Mouse (Mus musculus) CD4-positive helper T cell, adult 2 months (primary cell): ENCODE measurements around the gene Gadd45a.
A peak's percentile ranks its signal among the peaks of the same experiment; 100 is the strongest.
"Not testable (repeated sequence)": the region's sequence is repeated elsewhere in the genome, so short reads cannot be mapped to it uniquely, and the experiment has no call there.

Experiments used
- DNase-seq: peaks from one replicate; pipeline ENCODE4 v3.0.0-alpha.2; 2012; ENCODE audit warnings: low read depth, missing footprints, low spot score

Gadd45a gene

DNA sequence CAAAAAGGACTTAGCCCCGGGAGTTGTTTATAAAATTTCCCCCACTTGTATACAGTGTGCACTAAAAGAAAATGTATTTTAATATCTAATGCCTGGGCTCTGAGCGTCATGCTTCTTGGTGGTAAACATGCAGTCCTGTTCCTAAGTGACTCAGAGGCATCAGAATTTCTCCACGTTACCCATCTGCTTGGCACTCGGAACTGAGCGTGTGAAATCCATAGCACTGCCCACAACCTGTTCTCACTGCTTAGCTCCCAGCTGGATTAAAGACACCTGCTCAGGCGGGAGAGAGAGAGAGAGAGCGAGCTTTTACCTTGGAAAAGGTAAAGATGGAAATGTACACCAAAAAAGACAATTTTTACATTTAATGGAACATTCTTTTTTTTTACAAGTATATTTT, 18.3 kb downstream of the Gadd45a start:
- DNase-seq: not testable (repeated sequence)

- no peak for DNase-seq
Observed at GRCm38 (mm10) chr6:67018365-67018764, 18.9 kb downstream of the Gadd45a start.

DNA sequence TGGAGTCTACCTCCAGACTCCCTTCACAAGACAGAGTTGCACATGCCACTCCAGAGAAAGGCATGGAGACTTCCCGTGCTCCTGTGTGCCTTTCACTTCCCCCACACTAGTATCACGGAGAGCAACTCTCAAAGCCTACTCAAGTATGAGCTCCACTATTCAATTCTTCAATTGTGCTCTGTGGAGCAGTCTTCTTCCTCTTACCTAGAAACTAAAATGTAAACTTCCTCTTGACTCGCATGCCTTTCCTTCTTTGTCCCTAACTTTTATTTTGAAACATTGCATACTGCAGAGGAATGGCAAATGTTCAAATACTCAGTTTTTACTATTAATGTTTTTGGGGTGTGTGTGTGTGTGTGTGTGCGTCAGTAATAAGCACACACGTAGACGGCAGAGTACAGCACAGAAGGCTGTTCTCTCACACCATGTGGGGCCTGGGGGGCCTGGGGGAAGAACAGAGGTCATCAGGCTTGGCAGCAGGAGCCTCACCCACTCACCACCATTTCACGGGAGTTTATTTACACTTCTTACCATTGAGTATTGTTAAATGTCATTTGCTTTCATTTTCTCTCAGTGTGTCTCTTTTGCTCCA, 20.6 kb downstream of the Gadd45a start:
- DNase-seq: no peak

DNA sequence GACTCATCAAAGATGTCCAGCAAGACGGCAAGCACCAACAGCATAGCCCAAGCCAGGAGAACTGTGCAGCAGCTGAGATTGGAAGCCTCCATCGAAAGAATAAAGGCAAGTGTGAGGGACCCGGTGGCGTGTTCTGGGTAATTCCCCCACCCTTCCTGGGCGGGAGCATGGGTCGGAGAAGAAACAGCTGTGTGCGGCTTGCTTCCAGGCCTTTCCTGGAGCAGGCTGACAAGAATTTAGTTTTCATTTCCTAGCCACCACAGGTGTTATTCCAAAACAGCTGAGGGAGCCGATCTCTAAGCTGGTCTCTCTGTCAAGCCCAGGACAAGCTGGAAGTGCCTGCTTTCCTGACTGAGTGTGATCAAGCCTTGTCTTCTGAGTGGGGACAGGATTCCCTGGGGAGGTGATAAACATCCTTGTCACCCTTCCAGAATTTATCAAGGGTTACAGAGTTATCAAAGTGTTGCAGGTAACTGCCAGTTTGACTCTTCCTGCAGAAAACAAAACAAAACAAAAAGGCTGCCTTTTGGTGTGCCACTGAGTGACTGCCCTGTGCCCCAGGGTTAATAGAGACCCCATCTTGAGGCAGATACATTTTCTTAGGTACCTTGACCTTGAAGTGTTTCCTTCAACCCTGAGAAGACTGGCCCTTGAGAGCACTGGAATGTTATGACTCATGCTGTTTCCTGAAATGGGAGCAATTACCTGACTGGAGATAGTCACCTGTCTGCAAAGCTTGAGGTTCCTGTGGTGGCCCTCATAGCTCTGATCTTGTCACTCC, 21.3 kb downstream of the Gadd45a start:
- no peak for DNase-seq

DNA sequence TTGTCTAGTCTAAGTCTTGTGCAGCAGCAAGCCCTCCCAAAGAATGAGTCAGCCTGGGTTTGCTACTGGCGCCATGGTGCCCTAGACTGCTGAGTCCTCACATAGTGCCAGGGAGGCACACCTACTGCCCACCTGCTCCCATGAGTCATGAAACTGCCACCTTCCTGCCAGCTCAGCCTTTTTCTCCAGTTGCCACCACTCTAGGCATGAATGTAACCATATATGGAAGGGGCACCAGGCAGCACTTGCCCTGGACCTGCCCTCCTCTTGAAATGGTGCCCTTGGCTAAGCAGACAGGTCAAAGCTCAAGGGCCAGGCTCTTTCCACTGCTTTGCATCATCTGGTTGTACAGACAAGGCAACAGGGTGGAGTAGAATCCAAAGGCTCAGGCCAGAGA, 22.6 kb downstream of the Gadd45a start:
- peak; percentile 24 for DNase-seq

DNA sequence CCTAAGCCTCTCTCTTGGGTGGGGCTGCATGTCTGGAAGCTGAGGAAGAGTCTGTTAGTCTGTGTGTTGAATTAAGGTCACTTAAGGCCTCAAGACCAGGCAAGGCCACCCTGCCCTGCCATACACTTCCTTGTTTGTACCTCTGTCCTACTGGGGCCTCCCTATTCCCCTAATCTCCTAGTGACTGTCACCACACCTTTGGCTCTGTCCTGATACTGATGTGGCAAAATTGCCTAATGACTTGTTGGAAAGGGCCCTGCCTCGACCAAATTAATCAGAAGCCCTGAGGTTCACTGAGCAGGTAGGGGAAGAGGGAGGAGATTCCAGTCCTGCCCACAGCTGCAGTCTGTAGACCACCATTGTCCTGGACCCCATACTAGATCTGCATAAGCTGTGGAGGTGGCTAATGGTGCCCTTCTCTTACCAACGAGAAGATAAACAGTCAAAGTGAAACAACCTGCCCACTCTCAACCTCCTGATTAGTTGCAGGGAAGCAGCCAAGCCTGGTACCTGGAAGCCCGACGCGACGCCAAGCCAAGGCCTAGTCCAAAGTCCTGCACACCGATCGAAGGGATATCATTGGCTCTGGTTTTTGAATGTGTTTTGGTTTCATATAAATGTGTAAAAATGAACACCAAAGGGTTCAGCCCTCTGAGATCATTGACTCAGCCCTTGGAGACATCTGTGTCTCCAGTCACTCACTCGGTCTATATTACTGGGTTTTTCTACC, 23.1 kb downstream of the Gadd45a start:
- DNase-seq: no peak

DNA sequence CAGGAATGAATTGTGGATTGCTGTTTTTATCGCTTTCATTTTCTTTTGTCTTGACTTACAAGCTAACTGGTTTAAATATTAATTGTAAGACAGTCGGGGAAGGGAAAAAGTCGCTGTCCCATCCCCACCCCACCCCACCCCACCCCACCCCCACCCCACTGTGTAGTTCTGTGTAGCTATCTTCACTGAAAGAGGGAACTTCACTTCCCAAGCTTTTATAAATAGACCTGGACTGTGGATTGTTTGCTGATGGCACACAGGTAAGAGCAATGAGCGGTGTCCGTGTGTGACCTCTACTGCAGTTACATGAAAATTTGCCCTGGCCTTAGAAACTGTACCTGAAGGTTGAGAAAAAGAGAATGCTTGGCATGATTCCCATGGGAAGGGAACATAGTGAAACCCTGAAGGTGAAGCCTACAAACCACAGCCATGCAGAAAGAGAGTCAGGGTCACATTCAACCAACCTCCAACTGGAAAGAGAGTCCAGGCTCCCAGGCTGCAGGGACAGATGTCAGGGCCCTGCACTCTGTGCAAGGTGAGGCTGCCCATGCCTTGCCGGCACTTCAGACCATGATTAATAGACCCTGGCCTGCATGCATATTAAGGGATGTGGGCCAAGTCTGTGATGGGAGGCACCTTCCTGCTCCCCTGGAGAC, 23.8 kb downstream of the Gadd45a start:
- no peak for DNase-seq

GRCm38 (mm10) chr6:67011217-67011518, 26.1 kb downstream of the Gadd45a start:
- DNase-seq: no peak

- DNase-seq: no peak
Observed at GRCm38 (mm10) chr6:67010370-67011216, 26.7 kb downstream of the Gadd45a start.

DNA sequence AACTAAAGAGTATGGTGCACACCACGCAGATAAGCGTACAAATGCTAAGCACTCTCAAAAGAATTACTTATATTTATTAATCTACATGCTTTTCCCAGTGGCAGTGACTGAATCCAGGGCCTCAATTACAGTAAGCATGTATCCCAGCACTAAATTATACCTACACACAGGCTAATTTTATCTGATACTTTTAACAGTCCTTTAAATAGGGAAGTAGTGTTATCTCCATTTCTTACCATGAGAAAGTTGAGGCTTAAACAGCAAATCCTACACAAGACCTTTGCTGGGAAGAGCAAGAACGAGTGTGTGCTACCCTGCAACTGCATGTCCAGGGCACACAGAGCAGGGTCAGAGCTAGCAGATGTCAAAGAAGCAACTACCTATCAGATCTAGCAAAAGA, 27.4 kb downstream of the Gadd45a start:
- no peak for DNase-seq

- DNase-seq: no peak
Observed at GRCm38 (mm10) chr6:66999800-67000199, 37.5 kb downstream of the Gadd45a start.

DNA sequence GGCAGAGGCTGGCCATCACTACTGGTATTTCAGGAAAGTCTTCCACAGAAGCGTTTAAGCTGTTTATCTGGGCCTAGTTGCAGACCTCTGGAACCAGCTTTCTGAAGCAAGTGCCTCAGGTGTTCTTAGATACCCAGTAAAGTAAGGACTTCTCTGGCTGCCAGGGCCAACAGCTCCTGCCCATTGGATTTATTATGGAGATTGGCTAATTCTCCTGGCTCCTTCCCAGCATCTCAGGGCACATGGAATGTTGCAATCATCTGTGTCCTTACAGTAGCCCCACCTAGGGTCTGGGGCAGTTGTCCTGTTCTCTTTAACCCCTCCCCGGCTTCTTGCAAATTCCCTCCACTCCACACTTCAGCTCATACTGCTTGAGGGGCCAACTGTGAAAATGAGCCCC, 38.6 kb downstream of the Gadd45a start:
- no peak for DNase-seq

- no peak for DNase-seq
Observed at GRCm38 (mm10) chr6:66996257-66996656, 41.0 kb downstream of the Gadd45a start.

DNA sequence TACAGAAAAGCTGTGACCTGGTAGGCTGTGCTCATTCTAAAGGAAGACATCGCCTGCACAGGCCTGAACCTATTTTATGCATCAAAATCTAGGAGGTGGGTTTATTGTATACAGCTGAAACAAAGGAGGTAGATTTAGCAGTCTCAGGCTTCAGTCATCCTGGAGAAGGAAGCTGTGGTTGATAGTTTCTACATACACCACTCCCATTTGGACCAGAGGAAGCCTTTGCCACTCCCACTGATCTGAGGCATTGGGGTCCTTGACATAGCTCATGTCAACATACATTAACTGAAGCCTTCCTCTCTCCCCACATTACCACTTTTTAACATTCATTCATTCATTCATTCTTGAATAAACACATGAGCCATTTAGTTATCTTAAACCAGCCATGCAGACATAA, 41.4 kb downstream of the Gadd45a start:
- no peak for DNase-seq

DNA sequence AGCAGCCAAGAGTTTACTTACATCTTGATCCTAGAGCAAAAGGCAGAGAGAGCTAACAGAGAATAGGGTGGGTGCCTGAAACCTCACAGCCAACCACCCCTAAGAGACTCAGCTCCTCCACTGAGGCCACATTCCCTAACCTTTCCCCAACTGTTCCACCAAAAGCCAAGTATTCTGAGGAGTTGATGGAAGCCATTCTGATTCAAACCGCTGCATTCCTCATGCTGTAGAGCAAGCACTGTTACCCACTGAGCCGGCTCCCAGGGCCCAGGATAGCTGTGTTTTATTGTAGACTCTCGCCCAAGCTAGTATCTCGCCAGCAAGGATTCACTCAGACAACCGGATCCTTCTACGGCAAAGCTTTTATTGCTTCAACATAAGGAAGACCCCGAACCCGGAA, 42.3 kb downstream of the Gadd45a start:
- DNase-seq: no peak

DNA sequence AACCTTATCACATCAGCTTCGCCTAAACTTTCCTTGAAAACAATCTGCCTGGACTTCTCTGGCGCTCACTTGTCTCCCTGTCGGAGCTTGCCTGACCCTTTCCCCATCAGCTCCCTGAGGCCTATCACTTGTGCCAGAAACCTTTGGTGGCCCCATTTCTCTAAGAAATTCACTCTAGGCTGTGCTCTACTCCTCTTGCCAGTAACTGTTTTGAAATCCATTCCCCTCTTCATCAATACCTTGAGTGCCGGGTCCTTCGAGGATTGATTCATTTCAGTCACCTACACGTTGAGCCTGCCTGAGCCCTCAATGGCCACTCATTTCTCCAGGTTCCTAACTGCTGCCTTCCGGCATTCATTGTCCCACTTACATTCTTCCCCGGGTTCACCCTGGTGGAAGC, 44.5 kb downstream of the Gadd45a start:
- no peak for DNase-seq

- no peak for DNase-seq
Observed at GRCm38 (mm10) chr6:66992232-66992631, 45.0 kb downstream of the Gadd45a start.

DNA sequence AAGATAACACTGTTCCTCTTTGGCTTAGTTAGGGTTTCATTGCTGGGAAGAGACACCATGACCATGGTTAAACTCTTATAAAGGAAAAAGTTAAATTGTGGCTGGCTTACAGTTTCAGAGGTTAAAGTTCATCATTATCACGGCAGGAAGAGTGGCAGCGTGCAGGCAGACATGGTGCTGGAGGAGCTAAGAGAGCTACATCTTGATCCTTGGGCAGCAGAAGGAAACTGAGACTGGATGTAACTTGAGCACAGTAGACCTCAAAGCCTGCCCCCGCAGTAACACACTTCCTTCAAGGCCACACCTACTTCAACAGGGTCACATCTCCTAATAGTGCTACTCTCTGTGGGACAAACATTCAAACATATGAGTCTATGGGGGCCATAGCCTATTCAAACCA, 47.7 kb downstream of the Gadd45a start:
- no peak for DNase-seq

- no peak for DNase-seq
Observed at GRCm38 (mm10) chr6:66989037-66989436, 48.2 kb downstream of the Gadd45a start.

GRCm38 (mm10) chr6:66988363-66988762, 48.9 kb downstream of the Gadd45a start:
- no peak for DNase-seq

- DNase-seq: no peak
Observed at GRCm38 (mm10) chr6:66987643-66988042, 49.6 kb downstream of the Gadd45a start.

DNA sequence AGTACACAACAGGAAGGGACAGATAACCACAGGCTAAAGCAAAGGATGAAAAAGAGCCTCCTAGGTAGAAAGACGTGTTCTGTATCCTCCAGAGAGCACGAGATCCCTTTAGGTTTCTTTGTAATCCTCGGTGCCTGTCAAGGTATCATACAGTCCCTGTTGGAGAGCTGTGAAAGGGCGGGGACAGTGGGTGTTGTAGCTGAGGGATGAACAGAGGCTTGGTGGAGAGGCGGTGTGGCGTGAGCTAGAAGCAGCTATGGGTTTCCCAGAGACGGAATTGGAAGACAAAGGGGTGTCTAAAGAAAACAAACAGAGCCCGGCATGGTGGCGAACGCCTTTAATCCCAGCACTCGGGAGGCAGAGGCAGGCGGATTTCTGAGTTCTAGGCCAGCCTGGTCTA, 51.2 kb downstream of the Gadd45a start:
- DNase-seq: no peak
